8 mouse cellular contexts compared by ENCODE assay signal in genomic region chr13:35969431-35969721, GRCm38 (mm10). TPM values are rescaled to one million over a fixed set of nuclear protein-coding genes. Genes with fewer than 3 reads are reported as not detected.
DNase-seq lines count a peak whose midpoint lies in the region; ATAC-seq and TF ChIP-seq lines count a peak whose summit lies in the region.

No protein-coding gene starts in this region.

- H3K4me2 ChIP-seq in lung, embryonic 16.5 days (ENCODE audit: low read depth, low read length) = peak overlapping the region; percentile 99
- H3K4me2 ChIP-seq in forebrain, embryonic 11.5 days (ENCODE audit: low read depth, low read length, severe bottlenecking) = peak overlapping the region; percentile 99
- H3K4me2 ChIP-seq in intestine, embryonic 15.5 days (replicated peaks) = peak overlapping the region; percentile 100

- peak overlapping the region; percentile 70 for H3K4me3 ChIP-seq in lung, embryonic 16.5 days (ENCODE audit: low read length)
- H3K4me3 ChIP-seq in forebrain, embryonic 11.5 days (ENCODE audit: low read depth, low read length) = peak overlapping the region; percentile 61
- H3K4me3 ChIP-seq in intestine, embryonic 15.5 days (replicated peaks) = peak overlapping the region; percentile 62
- peak overlapping the region; percentile 48 for H3K4me3 ChIP-seq in olfactory bulb, adult 2 months (ENCODE audit: insufficient read depth, low read depth, low read length)
- H3K4me3 ChIP-seq in kidney, adult 2 months (ENCODE audit: insufficient read depth, low read depth, low read length) = no peak overlapping the region

- peaks cover 11% of the 10 kb centered on the region for H3K4me1 ChIP-seq in lung, embryonic 16.5 days (replicated peaks; ENCODE audit: control insufficient read depth, insufficient read depth, low read length)
- H3K4me1 ChIP-seq in forebrain, embryonic 11.5 days (replicated peaks; ENCODE audit: control insufficient read depth, insufficient read depth, low read length) = peaks cover 5% of the 10 kb centered on the region; the same call in 1 of the 2 replicates
- 0 out of 2 replicates have a peak, but pooled peaks cover 9% of the 10 kb centered on the region for H3K4me1 ChIP-seq in intestine, embryonic 15.5 days (replicated peaks)
- peaks cover 20% of the 10 kb centered on the region; the same call in 1 of the 2 replicates for H3K4me1 ChIP-seq in olfactory bulb, adult 2 months (ENCODE audit: control insufficient read depth, insufficient read depth, low read length)
- no peaks in the 10 kb centered on the region for H3K4me1 ChIP-seq in kidney, adult 2 months (ENCODE audit: control insufficient read depth, insufficient read depth, low read length)

- no peak for TF ChIP-seq CTCF in olfactory bulb, adult 2 months (IDR thresholded peaks at IDR 0.05; ENCODE audit: insufficient read depth, low read depth, low read length)
- TF ChIP-seq CTCF in kidney, adult 2 months (conservative IDR thresholded peaks at IDR 0.05; ENCODE audit: insufficient read depth, insufficient read length, low read depth, low read length) = no peak

- no peak for ATAC-seq in lung, embryonic 16.5 days (ENCODE audit: low read depth)
- ATAC-seq in forebrain, embryonic 11.5 days (replicated peaks; ENCODE audit: low FRiP score) = no peak
- ATAC-seq in intestine, embryonic 15.5 days = no peak; the same call in 1 of the 2 replicates

- no peak overlapping the region for H3K27ac ChIP-seq in lung, embryonic 16.5 days (ENCODE audit: low read length)
- H3K27ac ChIP-seq in forebrain, embryonic 11.5 days (ENCODE audit: low read depth, low read length) = no peak overlapping the region
- H3K27ac ChIP-seq in intestine, embryonic 15.5 days = no peak overlapping the region
- no peak overlapping the region for H3K27ac ChIP-seq in olfactory bulb, adult 2 months (ENCODE audit: insufficient read depth, low read depth, low read length)
- no peak overlapping the region for H3K27ac ChIP-seq in kidney, adult 2 months (ENCODE audit: insufficient read depth, low read depth, low read length)

- no peaks in the 10 kb centered on the region for H3K36me3 ChIP-seq in lung, embryonic 16.5 days (ENCODE audit: control insufficient read depth, insufficient read depth, low read length)
- H3K36me3 ChIP-seq in forebrain, embryonic 11.5 days (ENCODE audit: control insufficient read depth, insufficient read depth, low read length) = no peaks in the 10 kb centered on the region
- H3K36me3 ChIP-seq in intestine, embryonic 15.5 days = no peaks in the 10 kb centered on the region
- no peaks in the 10 kb centered on the region for H3K36me3 ChIP-seq in kidney, adult 2 months (ENCODE audit: control insufficient read depth, insufficient read depth, low read length)

- H3K9me3 ChIP-seq in lung, embryonic 16.5 days (ENCODE audit: control insufficient read depth, low read length) = no peaks in the 10 kb centered on the region
- H3K9me3 ChIP-seq in forebrain, embryonic 11.5 days (ENCODE audit: control insufficient read depth, low read length) = no peaks in the 10 kb centered on the region
- H3K9me3 ChIP-seq in intestine, embryonic 15.5 days = no peaks in the 10 kb centered on the region

- no peak for DNase-seq in lung, adult 18-20 months
- no peak for DNase-seq in forebrain, embryonic 11.5 days (ENCODE audit: low spot score)
- no peak for DNase-seq in urinary bladder, adult 18-20 months (ENCODE audit: low spot score in 2 of 2)
- no peak for DNase-seq in layer of hippocampus, adult 11-12 months (ENCODE audit: low spot score)
- no peak for DNase-seq in kidney, adult 2 months

- TF ChIP-seq POLR2A in olfactory bulb, adult 2 months (IDR thresholded peaks at IDR 0.05; ENCODE audit: insufficient read depth, low read depth, low read length) = no peak
- TF ChIP-seq POLR2A in kidney, adult 2 months (IDR thresholded peaks at IDR 0.05; ENCODE audit: low read depth, low read length) = no peak

- under 1% methylated on average over 18 of the region's 18 CpGs for WGBS in lung, embryonic 16.5 days
- 1% methylated on average over 18 of the region's 18 CpGs for WGBS in forebrain, embryonic 11.5 days
- 1% methylated on average over 18 of the region's 18 CpGs for WGBS in intestine, embryonic 15.5 days
- WGBS in olfactory bulb, adult 2 months = 1% methylated on average over 18 of the region's 18 CpGs
- WGBS in kidney, adult 2 months = 2% methylated on average over 18 of the region's 18 CpGs

- H3K27me3 ChIP-seq in lung, embryonic 16.5 days (ENCODE audit: control insufficient read depth, insufficient read depth, low read depth, low read length) = peaks cover 7% of the 10 kb centered on the region; the same call in 1 of the 2 replicates
- H3K27me3 ChIP-seq in forebrain, embryonic 11.5 days (ENCODE audit: control insufficient read depth, insufficient read depth, low read length) = peaks cover 6% of the 10 kb centered on the region; the same call in 1 of the 2 replicates
- H3K27me3 ChIP-seq in intestine, embryonic 15.5 days (replicated peaks) = peaks cover 16% of the 10 kb centered on the region
- H3K27me3 ChIP-seq in kidney, adult 2 months (replicated peaks; ENCODE audit: control insufficient read depth, insufficient read depth, low read length) = 0 out of 2 replicates have a peak, but pooled peaks cover 2% of the 10 kb centered on the region

- H3K9ac ChIP-seq in lung, embryonic 16.5 days (ENCODE audit: low read length) = peak overlapping the region; percentile 67
- H3K9ac ChIP-seq in forebrain, embryonic 11.5 days (ENCODE audit: low read length) = peak overlapping the region; percentile 62
- H3K9ac ChIP-seq in intestine, embryonic 15.5 days = peak overlapping the region; percentile 51; the same call in 1 of the 2 replicates

RNA-seq across cellular contexts. Expression of gene Ppp1r3g, which starts 10.7 kb away (rescaled TPM):
- 0.88 and 0.94 TPM in 2 replicates for polyA plus RNA-seq in lung, embryonic 16.5 days (2015; fragmentation: Nextera tagmentation; extraction: Ambion mirVana)
- polyA plus RNA-seq in forebrain, embryonic 11.5 days (2014; fragmentation: Nextera tagmentation; extraction: Ambion mirVana) = 2.9 and 3.0 TPM in 2 replicates
- 0.70 and 0.71 TPM in 2 replicates for polyA plus RNA-seq in intestine, embryonic 15.5 days (2015; fragmentation: Nextera tagmentation; extraction: Ambion mirVana)
- polyA plus RNA-seq in olfactory bulb, adult 2 months (2012; ENCODE audit: insufficient read depth, insufficient read length, low replicate concordance, missing spikeins) = not detected in 2 replicates
- 0.03 TPM in 1 of 2 replicates, not detected in the other for polyA plus RNA-seq in kidney, adult 2 months (2012; rRNA removed)
